Mouse (Mus musculus) left cerebral cortex, adult 8-10 months (tissue): ENCODE results near the gene St6gal1. TPM values are rescaled to one million over a fixed set of nuclear protein-coding genes. Genes with fewer than 3 reads are reported as not detected.

Source experiments
- DNase-seq, 2 experiments: peaks; one replicate each; pipeline ENCODE4 v3.0.0; 2022; ENCODE audit warnings: low spot score in 2 of 2
- total RNA-seq, 4 experiments: library from RNA; stranded (reverse); gene quantifications; 2 replicates each; pipeline ENCODE4 v1.2.4; 2022

Gene St6gal1
- total RNA-seq, 4 experiments from 2014 or later = 14.9 to 20.4 (median 17.1) TPM

GRCm38 (mm10) chr16:23298441-23298840 is 73.9 kb downstream of the St6gal1 start:
- no peak for DNase-seq

- DNase-seq = no peak
These were observed 74.4 kb downstream of the St6gal1 start for GRCm38 (mm10) chr16:23298911-23299310.

GRCm38 (mm10) chr16:23299904-23300740 is 75.6 kb downstream of the St6gal1 start:
- DNase-seq = no peak

GRCm38 (mm10) chr16:23301762-23302161 is 77.2 kb downstream of the St6gal1 start:
- no peak for DNase-seq

GRCm38 (mm10) chr16:23305830-23306623 is 81.5 kb downstream of the St6gal1 start:
- DNase-seq = no peak

- DNase-seq = no peak
These were observed 82.8 kb downstream of the St6gal1 start for GRCm38 (mm10) chr16:23307142-23307968.

GRCm38 (mm10) chr16:23308012-23308554 is 83.5 kb downstream of the St6gal1 start:
- DNase-seq = no peak

- no peak for DNase-seq
These were observed 84.5 kb downstream of the St6gal1 start for GRCm38 (mm10) chr16:23309080-23309479.

GRCm38 (mm10) chr16:23312604-23313003 is 88.1 kb downstream of the St6gal1 start:
- no peak for DNase-seq

- no peak for DNase-seq
These were observed 90.2 kb downstream of the St6gal1 start for GRCm38 (mm10) chr16:23314790-23315189.

- DNase-seq = no peak
These were observed 93.0 kb downstream of the St6gal1 start for GRCm38 (mm10) chr16:23317411-23318047.

- DNase-seq = no peak
These were observed 95.5 kb downstream of the St6gal1 start for GRCm38 (mm10) chr16:23320025-23320424.

- no peak for DNase-seq
These were observed 96.0 kb downstream of the St6gal1 start for GRCm38 (mm10) chr16:23320579-23320978.

- DNase-seq = no peak
These were observed 97.9 kb downstream of the St6gal1 start for GRCm38 (mm10) chr16:23322453-23322852.

GRCm38 (mm10) chr16:23323915-23324314 is 99.4 kb downstream of the St6gal1 start:
- DNase-seq = no peak

- no peak for DNase-seq
These were observed 100.5 kb downstream of the St6gal1 start for GRCm38 (mm10) chr16:23324867-23325650.

- DNase-seq = no peak
These were observed 102.1 kb downstream of the St6gal1 start for GRCm38 (mm10) chr16:23326664-23327063.

GRCm38 (mm10) chr16:23327266-23327665 is 102.7 kb downstream of the St6gal1 start:
- DNase-seq = no peak

- no peak for DNase-seq
These were observed 103.7 kb downstream of the St6gal1 start for GRCm38 (mm10) chr16:23328201-23328600.

GRCm38 (mm10) chr16:23332136-23332535 is 107.6 kb downstream of the St6gal1 start:
- DNase-seq = no peak
